Mouse (Mus musculus) erythroblast, embryonic 14.5 days (primary cell): ENCODE results near the gene Lst1.

Source experiments
- GATA1 ChIP-seq: IDR thresholded peaks from 2 replicates; pipeline ENCODE4 v1.6.1; 2012; ENCODE audit warnings: low read length, inconsistent platforms, mixed read lengths
- TAL1 ChIP-seq: IDR thresholded peaks from 3 replicates; pipeline ENCODE4 v1.6.1; 2012; ENCODE audit warnings: low read length, inconsistent platforms, mixed read lengths

GRCm38 (mm10) chr17:35139269-35139668 is 49.0 kb downstream of the Lst1 start:
- TF ChIP-seq GATA1, result no peak
- TF ChIP-seq TAL1, result no peak
